ENCODE assay signal across 9 mouse cellular contexts in the genomic region with DNA sequence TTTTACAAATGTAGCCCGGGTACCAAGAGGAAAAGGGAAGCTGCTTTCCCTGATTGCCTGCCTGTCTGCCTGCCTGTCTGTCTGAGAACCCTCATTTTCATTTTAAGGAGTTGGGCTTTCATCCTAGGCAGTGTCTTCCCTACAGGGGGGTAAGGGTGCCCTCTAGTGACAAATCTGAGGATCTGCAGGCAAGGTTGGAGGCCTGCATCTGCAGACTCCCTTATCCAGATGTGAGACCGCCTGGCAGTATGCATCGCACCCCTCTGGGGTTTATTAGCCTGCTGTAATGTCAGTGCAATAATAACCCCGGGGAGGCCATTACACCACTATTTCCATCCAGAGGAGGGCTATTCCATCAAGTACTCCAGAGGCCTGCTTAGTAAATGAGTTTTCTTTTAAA.
A peak's percentile ranks its signal among the peaks of the same experiment; 100 is the strongest.
DNase-seq lines count a peak whose midpoint lies in the region; ATAC-seq lines count a peak whose summit lies in the region.
"Had no signal": no experiment of that assay in that cellular context is flagged by ENCODE, and none has a peak within 500 bp of the region (broad histone marks: within the 10 kb centered on the region; RNA-seq: fewer than 3 reads in every experiment).

No protein-coding gene starts in this region.

- H3K4me2 ChIP-seq in limb, embryonic 15.5 days, result no peak overlapping the region

- H3K9ac ChIP-seq in limb, embryonic 15.5 days, result no peak overlapping the region

- peaks cover 29% of the 10 kb centered on the region for H3K4me1 ChIP-seq in embryonic facial prominence, embryonic 10.5 days
- H3K4me1 ChIP-seq in hindbrain, embryonic 10.5 days (replicated peaks), result peaks cover 34% of the 10 kb centered on the region; the same call in 1 of the 2 replicates
- H3K4me1 ChIP-seq in limb, embryonic 15.5 days, result peaks cover 5% of the 10 kb centered on the region; the same call in 1 of the 2 replicates

- H3K27me3 ChIP-seq in embryonic facial prominence, embryonic 10.5 days (replicated peaks; ENCODE audit: low read depth, poor library complexity, severe bottlenecking), result peaks cover 14% of the 10 kb centered on the region; the same call in 1 of the 2 replicates
- no peaks in the 10 kb centered on the region; the same call in 1 of the 2 replicates for H3K27me3 ChIP-seq in hindbrain, embryonic 10.5 days (ENCODE audit: insufficient read depth, poor library complexity, severe bottlenecking)
- H3K27me3 ChIP-seq in limb, embryonic 15.5 days, result peaks cover 29% of the 10 kb centered on the region

- peak; percentile 35 for DNase-seq in ovary, postnatal 14 days (ENCODE audit: low spot score)
- DNase-seq in ovary, postnatal 36 days (ENCODE audit: low spot score), result no peak
- DNase-seq in adrenal gland, postnatal 10 days, result peak; percentile 60
- peak; percentile 70 for DNase-seq in embryonic facial prominence, embryonic 10.5 days (ENCODE audit: low spot score)
- DNase-seq in hindbrain, embryonic 10.5 days (ENCODE audit: low spot score), result peak; percentile 50
- peak; percentile 73 for DNase-seq in retina, postnatal 1 day

- H3K36me3 ChIP-seq in embryonic facial prominence, embryonic 10.5 days (replicated peaks), result no peaks in the 10 kb centered on the region
- no peaks in the 10 kb centered on the region for H3K36me3 ChIP-seq in hindbrain, embryonic 10.5 days
- no peaks in the 10 kb centered on the region for H3K36me3 ChIP-seq in limb, embryonic 15.5 days

- no peak overlapping the region for H3K4me3 ChIP-seq in embryonic facial prominence, embryonic 10.5 days
- H3K4me3 ChIP-seq in hindbrain, embryonic 10.5 days, result no peak overlapping the region
- H3K4me3 ChIP-seq in limb, embryonic 15.5 days, result no peak overlapping the region
- H3K4me3 ChIP-seq: erythroblast, embryonic 14.5 days had no signal

- H3K9me3 ChIP-seq in embryonic facial prominence, embryonic 10.5 days, result 0 out of 2 replicates have a peak, but pooled peaks cover 3% of the 10 kb centered on the region
- H3K9me3 ChIP-seq in hindbrain, embryonic 10.5 days, result no peaks in the 10 kb centered on the region
- H3K9me3 ChIP-seq in limb, embryonic 15.5 days, result no peaks in the 10 kb centered on the region

- ATAC-seq in limb, embryonic 15.5 days (ENCODE audit: insufficient number of reproducible peaks, low FRiP score, low TSS enrichment, low read depth), result 0 out of 2 replicates have a peak, but pooled peaks have one; percentile 7
- ATAC-seq in megakaryocyte-erythroid progenitor cell, adult 5-6 weeks (replicated peaks; ENCODE audit: low FRiP score, low TSS enrichment, poor library complexity, severe bottlenecking), result no peak

- no peak overlapping the region for H3K27ac ChIP-seq in embryonic facial prominence, embryonic 10.5 days (replicated peaks)
- no peak overlapping the region for H3K27ac ChIP-seq in hindbrain, embryonic 10.5 days
- H3K27ac ChIP-seq in limb, embryonic 15.5 days, result no peak overlapping the region

- 29% methylated on average over 4 of the region's 4 CpGs for WGBS in embryonic facial prominence, embryonic 10.5 days
- 46% methylated on average over 4 of the region's 4 CpGs for WGBS in hindbrain, embryonic 10.5 days
- 11% methylated on average over 4 of the region's 4 CpGs for WGBS in limb, embryonic 15.5 days
